Mouse (Mus musculus) kidney, postnatal 0 days (tissue): ENCODE measurements around the gene Slc9a3r2. TPM values are rescaled to one million over a fixed set of nuclear protein-coding genes. Genes with fewer than 3 reads are reported as not detected.

Experiments used
- ATAC-seq: fragments of 200-750 bp; cut with Nextera tagmentation; replicated peaks from 2 replicates; pipeline ENCODE4 v1.8.0; 2017; ENCODE audit warnings: low read depth, moderate number of reproducible peaks, moderate TSS enrichment, moderate library complexity; ENCODE audit not compliant: low FRiP score
- DNase-seq: peaks from one replicate; pipeline ENCODE4 v3.0.0-alpha.2; 2016; ENCODE audit warnings: low spot score
- H3K27ac ChIP-seq: fragments of 300-500 bp; sonication (generic); 2 replicates; pipeline ENCODE4 v1.5.1; 2014; ENCODE audit warnings: mild to moderate bottlenecking
- H3K27me3 ChIP-seq: fragments of 300-500 bp; sonication (generic); 2 replicates; pipeline ENCODE4 v1.6.1; 2014; ENCODE audit warnings: low read length, mixed read lengths; ENCODE audit not compliant: insufficient read depth
- H3K36me3 ChIP-seq: fragments of 300-500 bp; sonication (generic); 2 replicates; pipeline ENCODE4 v1.6.1; 2014; ENCODE audit warnings: low read length, mixed read lengths; ENCODE audit not compliant: insufficient read depth
- H3K4me1 ChIP-seq: fragments of 300-500 bp; sonication (generic); replicated peaks from 2 replicates; pipeline ENCODE4 v1.6.1; 2014; ENCODE audit warnings: antibody characterized with exemption, low read length, mixed read lengths; ENCODE audit not compliant: insufficient read depth
- H3K4me2 ChIP-seq: fragments of 300-500 bp; sonication (generic); 2 replicates; pipeline ENCODE4 v1.6.1; 2014; ENCODE audit warnings: mild to moderate bottlenecking, low read length, moderate library complexity, mixed read lengths
- H3K4me3 ChIP-seq: fragments of 300-500 bp; sonication (generic); replicated peaks from 2 replicates; pipeline ENCODE4 v1.5.1; 2014; ENCODE audit warnings: low read depth, low read length
- H3K9ac ChIP-seq: fragments of 300-500 bp; sonication (generic); 2 replicates; pipeline ENCODE4 v1.6.1; 2014; ENCODE audit warnings: low read depth, low read length
- H3K9me3 ChIP-seq: fragments of 300-500 bp; sonication (generic); replicated peaks from 2 replicates; pipeline ENCODE4 v1.6.1; 2016; ENCODE audit warnings: low read length, inconsistent platforms, mixed read lengths
- CTCF ChIP-seq: IDR thresholded peaks from 2 replicates; pipeline ENCODE4 v1.5.1; 2016; ENCODE audit warnings: antibody characterized with exemption, low read depth, mild to moderate bottlenecking, moderate library complexity
- WGBS: fragments of 180-500 bp; shearing (Covaris S2); extraction: QIAGEN DNeasy Blood & Tissue Kit; methylation state at CpG from one replicate; pipeline ENCODE4 v1.1.7; 2014; 5-methylcytosine and 5-hydroxymethylcytosine counted together
- polyA plus RNA-seq: library from polyadenylated mRNA; unstranded; fragments of >200 nt; fragmentation: Nextera tagmentation; extraction: Ambion mirVana; gene quantifications from 2 replicates; pipeline ENCODE4 v1.2.1, GENCODE M21; 2015

Slc9a3r2 gene
- polyA plus RNA-seq, 1 experiment from 2014 or later: 145 TPM

- DNase-seq (no peak), ATAC-seq (no peak)
- Histone ChIP-seq H3K36me3 (peaks cover 63% of the 10 kb centered on the region; the same call in 1 of the 2 replicates), H3K27ac (no peak overlapping the region), H3K4me3 (no peak overlapping the region), H3K9ac (no peak overlapping the region), H3K9me3 (no peaks in the 10 kb centered on the region), H3K27me3 (no peaks in the 10 kb centered on the region), H3K4me1 (no peaks in the 10 kb centered on the region), H3K4me2 (no peak overlapping the region)
- TF ChIP-seq CTCF: no peak
- WGBS: 87% methylated on average over 8 of the region's 8 CpGs
Measured at GRCm38 (mm10) chr17:24603961-24604360, 46.2 kb downstream of the Slc9a3r2 start.

- no peak for TF ChIP-seq CTCF
- Histone ChIP-seq H3K4me3 (no peak overlapping the region), H3K27ac (no peak overlapping the region), H3K9me3 (no peaks in the 10 kb centered on the region), H3K9ac (no peak overlapping the region), H3K4me2 (no peak overlapping the region), H3K27me3 (no peaks in the 10 kb centered on the region), H3K36me3 (peaks cover 66% of the 10 kb centered on the region), H3K4me1 (no peaks in the 10 kb centered on the region)
- DNase-seq (no peak), ATAC-seq (no peak)
- 92% methylated on average over 4 of the region's 4 CpGs for WGBS
Measured at GRCm38 (mm10) chr17:24600502-24600901, 49.6 kb downstream of the Slc9a3r2 start.

DNA sequence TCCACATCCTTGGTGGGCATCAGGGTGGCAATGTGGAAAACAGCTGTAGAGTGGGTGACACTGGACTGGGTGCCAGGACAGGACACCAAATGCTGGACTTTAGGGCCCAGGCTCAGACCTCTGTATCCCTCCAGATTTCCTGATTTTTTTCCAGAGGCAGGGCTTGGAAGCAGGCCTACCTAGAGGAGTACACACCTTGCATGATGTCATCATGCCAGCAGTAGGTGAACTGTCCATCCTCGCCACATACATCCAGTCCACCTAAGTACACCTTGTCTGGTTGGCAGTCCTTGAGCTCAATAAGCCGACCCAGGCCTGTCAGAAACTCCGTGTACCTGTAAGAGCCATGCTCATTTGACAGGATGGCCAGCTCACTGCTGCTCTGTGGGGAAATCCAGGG is 52.1 kb downstream of the Slc9a3r2 start:
- ATAC-seq (no peak), DNase-seq (no peak)
- Histone ChIP-seq H3K4me1 (no peaks in the 10 kb centered on the region), H3K9me3 (no peaks in the 10 kb centered on the region), H3K27ac (no peak overlapping the region), H3K36me3 (peaks cover 63% of the 10 kb centered on the region), H3K9ac (no peak overlapping the region), H3K27me3 (no peaks in the 10 kb centered on the region), H3K4me2 (no peak overlapping the region), H3K4me3 (no peak overlapping the region)
- WGBS: 93% methylated on average over 3 of the region's 3 CpGs
- no peak for TF ChIP-seq CTCF

DNA sequence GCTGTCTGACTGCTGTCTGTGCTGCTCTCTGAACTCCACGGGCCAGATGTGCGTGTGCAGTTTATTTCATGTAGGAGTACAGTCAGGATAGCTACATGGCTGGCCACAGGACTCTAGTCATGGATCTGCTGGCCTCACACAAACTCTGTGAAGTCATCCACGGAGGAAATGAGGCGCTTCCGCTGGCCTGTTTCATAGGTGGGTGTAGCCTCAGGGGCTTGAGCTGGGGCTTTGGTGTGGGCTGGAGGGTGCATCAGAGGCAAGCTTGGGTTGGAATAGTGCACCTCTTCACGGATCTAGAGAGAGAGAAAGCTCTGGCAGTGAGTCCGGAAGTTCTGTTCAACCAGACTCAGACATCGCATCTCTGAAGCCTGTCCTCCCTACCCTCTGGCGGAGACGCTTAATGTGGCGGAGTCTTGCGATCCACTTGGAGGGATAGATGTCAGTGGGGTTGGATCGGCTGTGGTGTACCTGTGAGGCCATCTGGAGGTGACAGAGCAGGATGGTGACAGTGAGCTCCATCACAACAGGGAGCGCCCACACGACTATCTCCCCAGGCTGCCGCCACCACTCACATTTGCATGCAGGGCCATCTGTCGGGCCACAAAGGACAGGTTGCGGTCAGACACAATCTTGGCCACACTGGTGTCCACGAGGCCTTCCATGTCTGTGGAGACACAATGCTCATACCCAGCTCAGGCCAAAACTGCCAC is 53.5 kb downstream of the Slc9a3r2 start:
- 84% methylated on average over 19 of the region's 19 CpGs for WGBS
- no peak for TF ChIP-seq CTCF

GRCm38 (mm10) chr17:24596073-24596466 is 54.1 kb downstream of the Slc9a3r2 start:
- no peak overlapping the region for H3K27ac ChIP-seq
- peaks cover 61% of the 10 kb centered on the region for H3K36me3 ChIP-seq
- ATAC-seq: no peak
- WGBS: 73% methylated on average over 5 of the region's 5 CpGs
- H3K9me3 ChIP-seq: no peaks in the 10 kb centered on the region
- H3K4me2 ChIP-seq: no peak overlapping the region
- no peaks in the 10 kb centered on the region for H3K4me1 ChIP-seq
- H3K9ac ChIP-seq: no peak overlapping the region
- no peak for TF ChIP-seq CTCF
- no peak for DNase-seq
- H3K4me3 ChIP-seq: no peak overlapping the region
- no peaks in the 10 kb centered on the region for H3K27me3 ChIP-seq

More for the DNA sequence above, 53.5 kb downstream of the Slc9a3r2 start:
- Histone ChIP-seq H3K9ac (no peak overlapping the region), H3K4me3 (no peak overlapping the region), H3K36me3 (peaks cover 59% of the 10 kb centered on the region), H3K4me2 (no peak overlapping the region), H3K9me3 (no peaks in the 10 kb centered on the region), H3K27ac (no peak overlapping the region), H3K4me1 (no peaks in the 10 kb centered on the region), H3K27me3 (no peaks in the 10 kb centered on the region)
- DNase-seq (no peak), ATAC-seq (no peak)

DNA sequence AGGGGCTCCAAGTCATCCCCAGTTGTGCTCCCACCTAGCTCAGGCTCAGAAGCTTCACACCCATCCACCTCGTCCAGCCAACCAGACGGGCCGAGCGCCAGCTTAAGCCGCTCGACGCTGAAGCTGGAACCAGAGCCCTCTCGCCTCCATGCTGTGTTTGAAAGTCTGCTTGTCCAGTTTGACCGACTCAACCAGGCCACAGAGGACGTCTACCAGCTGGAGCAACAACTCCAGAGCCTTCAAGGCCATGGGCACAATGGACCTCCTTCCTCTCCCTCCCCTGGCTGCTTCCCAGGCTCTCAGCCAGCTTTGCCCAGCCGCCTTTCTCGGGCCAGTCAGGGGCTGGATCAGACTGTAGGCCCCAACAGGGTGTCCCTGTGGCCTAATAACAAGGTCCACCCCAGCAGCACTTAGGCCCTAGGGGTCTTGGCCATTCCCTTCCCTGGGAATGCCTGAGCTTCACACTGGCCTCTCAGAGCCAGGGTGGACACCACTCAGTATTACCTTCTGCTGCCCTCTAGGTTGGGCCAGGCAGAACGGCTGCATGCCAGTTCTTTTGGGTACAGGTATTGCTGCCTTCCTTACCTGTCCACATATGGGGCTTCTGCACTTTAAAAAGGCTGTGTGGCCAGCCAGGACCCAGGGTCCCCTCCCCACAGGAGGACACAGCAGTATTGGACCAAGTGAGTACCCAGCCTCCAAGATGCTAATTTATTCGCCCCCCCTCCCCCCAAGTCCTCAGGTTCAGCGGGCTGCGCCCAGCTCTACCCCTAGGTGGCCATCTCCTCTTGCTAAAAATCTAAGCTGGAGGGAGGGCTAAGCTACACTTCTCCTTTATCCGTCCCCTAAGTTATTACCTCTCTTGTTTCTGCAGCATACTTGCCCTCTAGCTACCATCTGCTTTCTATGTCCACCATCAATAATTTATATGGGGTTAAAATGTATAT is 54.7 kb downstream of the Slc9a3r2 start:
- DNase-seq (peak; percentile 36), ATAC-seq (no peak; the same call in 1 of the 2 replicates)
- 67% methylated on average over 17 of the region's 17 CpGs for WGBS
- Histone ChIP-seq H3K9ac (no peak overlapping the region), H3K36me3 (peaks cover 64% of the 10 kb centered on the region), H3K4me2 (no peak overlapping the region), H3K27ac (no peak overlapping the region), H3K9me3 (no peaks in the 10 kb centered on the region), H3K4me3 (no peak overlapping the region), H3K27me3 (no peaks in the 10 kb centered on the region), H3K4me1 (no peaks in the 10 kb centered on the region)
- peak; percentile 51 for TF ChIP-seq CTCF
